Mouse (Mus musculus): ENCODE measurements at regions not wholly inside any gene's neighbourhood (a gene's known extent, or its start where the extent isn't known, plus 50 kb on each side); places are given as distances from the start of the nearest gene placed in this dataset.

- TF ChIP-seq CTCF (IDR thresholded peaks at IDR 0.05) (no peak), EP300 (IDR thresholded peaks at IDR 0.05) (no peak)
Measured at GRCm38 (mm10) chr16:29861056-29861455, 203.1 kb upstream of the Hes1 start.
